Mouse (Mus musculus) stomach, embryonic 14.5 days (tissue): ENCODE results near the gene Prelp. TPM values are rescaled to one million over a fixed set of nuclear protein-coding genes. Genes with fewer than 3 reads are reported as not detected.
A peak's percentile ranks its signal among the peaks of the same experiment; 100 is the strongest.

Experiments used
- ATAC-seq: fragments of 200-750 bp; cut with Nextera tagmentation; 2 replicates; pipeline ENCODE4 v1.8.0; 2017; ENCODE audit warnings: low read depth, moderate TSS enrichment; ENCODE audit not compliant: insufficient number of reproducible peaks, insufficient read depth, low FRiP score
- H3K27ac ChIP-seq: fragments of 300-500 bp; sonication (generic); 2 replicates; pipeline ENCODE4 v1.5.1; 2014; ENCODE audit warnings: mild to moderate bottlenecking, low read length, moderate library complexity, mixed read lengths
- H3K27me3 ChIP-seq: fragments of 300-500 bp; sonication (generic); 2 replicates; pipeline ENCODE4 v1.6.1; 2014; ENCODE audit warnings: low read length, control low read depth, mixed read lengths; ENCODE audit not compliant: control insufficient read depth, insufficient read depth
- H3K36me3 ChIP-seq: fragments of 300-500 bp; sonication (generic); 2 replicates; pipeline ENCODE4 v1.6.1; 2014; ENCODE audit warnings: mild to moderate bottlenecking, control low read depth, low read length, moderate library complexity, mixed read lengths; ENCODE audit not compliant: control insufficient read depth, insufficient read depth
- H3K4me1 ChIP-seq: fragments of 300-500 bp; sonication (generic); 2 replicates; pipeline ENCODE4 v1.6.1; 2014; ENCODE audit warnings: low read length, control low read depth, mixed read lengths; ENCODE audit not compliant: control insufficient read depth, insufficient read depth
- H3K4me2 ChIP-seq: fragments of 300-500 bp; sonication (generic); replicated peaks from 2 replicates; pipeline ENCODE4 v1.6.1; 2014; ENCODE audit warnings: low read depth, low read length, control low read depth
- H3K4me3 ChIP-seq: fragments of 300-500 bp; sonication (generic); 2 replicates; pipeline ENCODE4 v1.5.1; 2014; ENCODE audit warnings: low read depth, low read length, control low read depth
- H3K9ac ChIP-seq: fragments of 300-500 bp; sonication (generic); replicated peaks from 2 replicates; pipeline ENCODE4 v1.6.1; 2014; ENCODE audit warnings: low read depth, mild to moderate bottlenecking, control low read depth, low read length, moderate library complexity, mixed read lengths
- H3K9me3 ChIP-seq: fragments of 300-500 bp; sonication (generic); 2 replicates; pipeline ENCODE4 v1.6.1; 2016; ENCODE audit warnings: low read depth, low read length, control low read depth; ENCODE audit not compliant: control insufficient read depth
- WGBS: fragments of 180-500 bp; shearing (Covaris S2); extraction: QIAGEN DNeasy Blood & Tissue Kit; methylation state at CpG from one replicate; pipeline ENCODE4 v1.1.7; 2014; 5-methylcytosine and 5-hydroxymethylcytosine counted together
- polyA plus RNA-seq: library from polyadenylated mRNA; unstranded; fragments of >200 nt; fragmentation: Nextera tagmentation; extraction: Ambion mirVana; gene quantifications from 2 replicates; pipeline ENCODE4 v1.2.1, GENCODE M21; 2014

Prelp gene
- polyA plus RNA-seq, 1 experiment from 2014 or later: 1.6 TPM

DNA sequence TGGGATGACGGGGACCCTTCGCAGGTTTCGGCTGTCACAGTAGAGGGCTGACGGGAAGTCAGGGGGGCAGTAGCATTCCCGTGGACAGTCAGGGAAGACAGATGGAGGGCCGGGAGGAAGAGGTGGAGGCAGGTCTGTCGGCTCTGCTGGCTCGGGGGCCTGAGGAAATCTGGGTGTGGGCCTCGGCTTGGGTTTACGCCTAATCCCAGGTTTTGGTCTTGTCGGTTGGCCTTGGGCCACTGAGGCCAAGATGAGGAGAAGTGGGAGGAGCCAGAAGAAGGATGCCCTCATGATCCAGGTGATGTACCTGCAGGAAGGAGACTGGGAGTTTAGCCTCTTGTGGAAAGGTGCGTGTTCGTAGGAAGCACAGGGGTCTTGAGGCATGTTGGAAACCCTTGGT lies 6.1 kb downstream of the Prelp start:
- Histone ChIP-seq H3K27me3 (no peaks in the 10 kb centered on the region), H3K9me3 (no peaks in the 10 kb centered on the region), H3K4me1 (peaks cover 28% of the 10 kb centered on the region), H3K36me3 (no peaks in the 10 kb centered on the region), H3K4me2 (no peak overlapping the region), H3K27ac (no peak overlapping the region), H3K4me3 (no peak overlapping the region), H3K9ac (no peak overlapping the region)
- WGBS: 83% methylated on average over 13 of the region's 13 CpGs
- ATAC-seq: no peak

DNA sequence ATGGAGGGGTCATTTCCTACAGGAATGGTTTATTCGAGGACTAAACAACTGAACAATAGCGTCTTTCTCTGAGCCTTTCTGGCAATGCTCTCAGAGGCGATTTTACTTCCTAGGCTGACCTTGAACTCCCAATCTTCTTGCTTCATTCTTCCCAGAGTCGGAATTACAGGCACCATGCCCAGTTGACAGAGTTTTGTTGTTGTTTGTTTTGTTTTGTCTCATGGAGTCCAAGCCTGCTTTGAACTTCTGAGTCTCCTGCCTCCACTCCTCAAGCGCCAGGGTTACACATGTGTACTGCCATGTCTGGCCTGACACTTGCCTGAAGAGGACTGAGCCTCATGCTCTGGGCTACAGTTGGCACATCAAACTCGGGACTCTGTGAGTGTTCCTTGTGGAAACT lies 8.2 kb downstream of the Prelp start:
- Histone ChIP-seq H3K9ac (no peak overlapping the region), H3K4me3 (no peak overlapping the region), H3K27me3 (no peaks in the 10 kb centered on the region), H3K36me3 (no peaks in the 10 kb centered on the region), H3K4me1 (peaks cover 31% of the 10 kb centered on the region), H3K9me3 (no peaks in the 10 kb centered on the region), H3K4me2 (no peak overlapping the region), H3K27ac (no peak overlapping the region)
- no peak for ATAC-seq
- WGBS: 76% methylated on average over 6 of the region's 6 CpGs

DNA sequence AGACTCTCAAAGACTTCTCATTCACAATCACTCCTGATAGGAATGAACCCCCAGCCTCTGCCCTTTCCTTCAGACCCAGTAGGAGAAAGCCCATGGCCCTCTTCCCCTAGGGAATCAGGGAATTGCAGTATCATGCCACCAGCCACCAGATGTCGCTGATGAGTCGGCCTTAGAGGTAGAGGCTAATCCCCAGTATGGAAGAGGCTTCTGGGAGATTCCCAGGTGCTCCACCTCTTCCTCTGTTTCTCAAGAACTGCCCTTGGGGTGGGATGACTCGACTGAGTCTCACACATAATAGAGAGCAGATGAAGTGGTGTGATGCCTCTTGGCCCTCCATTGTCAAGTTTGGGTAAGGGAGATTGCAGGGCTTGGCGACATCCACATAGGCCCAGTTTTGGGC lies 9.8 kb downstream of the Prelp start:
- Histone ChIP-seq H3K9me3 (no peaks in the 10 kb centered on the region), H3K27me3 (no peaks in the 10 kb centered on the region), H3K4me1 (peaks cover 27% of the 10 kb centered on the region), H3K36me3 (no peaks in the 10 kb centered on the region), H3K4me2 (no peak overlapping the region), H3K9ac (no peak overlapping the region), H3K4me3 (no peak overlapping the region), H3K27ac (no peak overlapping the region)
- ATAC-seq: no peak
- WGBS: 28% methylated on average over 4 of the region's 4 CpGs

DNA sequence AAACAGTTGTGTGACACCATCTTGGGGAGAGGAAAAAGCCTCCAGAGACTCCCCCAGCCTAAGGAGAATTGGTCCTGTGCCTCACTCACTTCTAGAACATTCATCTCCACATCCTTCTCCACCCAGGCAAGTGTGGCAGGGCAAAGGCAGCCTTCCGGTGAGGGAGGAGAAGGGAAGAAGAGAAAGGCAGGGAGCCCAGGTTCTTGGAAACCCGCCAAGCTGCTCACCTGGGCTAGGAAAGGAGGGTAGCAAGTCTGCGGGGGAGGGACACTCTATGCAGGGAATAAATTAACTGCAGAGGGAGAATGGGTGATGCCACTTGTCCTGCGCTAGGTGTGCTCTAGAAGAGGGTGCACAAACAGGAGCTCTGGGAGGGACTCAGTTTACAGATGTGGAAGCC lies 10.2 kb downstream of the Prelp start:
- 63% methylated on average over 4 of the region's 4 CpGs for WGBS
- H3K9ac ChIP-seq: no peak overlapping the region
- no peak overlapping the region for H3K27ac ChIP-seq
- no peaks in the 10 kb centered on the region for H3K27me3 ChIP-seq
- no peaks in the 10 kb centered on the region for H3K9me3 ChIP-seq
- no peak for ATAC-seq
- no peaks in the 10 kb centered on the region for H3K36me3 ChIP-seq
- no peak overlapping the region for H3K4me3 ChIP-seq
- H3K4me1 ChIP-seq: peaks cover 23% of the 10 kb centered on the region
- H3K4me2 ChIP-seq: no peak overlapping the region

DNA sequence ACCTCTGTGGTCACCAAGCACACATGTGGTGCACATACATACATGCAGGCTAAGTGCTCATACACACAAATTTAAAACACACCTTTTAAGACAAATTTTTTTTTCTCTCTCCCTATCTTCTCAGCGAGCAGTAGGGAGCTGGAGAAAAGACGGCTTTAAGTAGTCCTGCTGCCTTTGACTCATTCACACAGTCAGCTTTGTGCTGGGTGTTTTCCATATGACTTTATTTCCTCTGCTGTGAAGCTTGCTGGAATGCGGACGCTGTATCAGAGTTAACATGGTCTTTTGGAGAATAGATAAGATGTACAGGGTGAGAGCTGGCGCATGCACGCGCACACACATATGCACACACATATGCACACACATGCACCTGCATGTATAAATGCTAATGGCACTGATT lies 11.1 kb downstream of the Prelp start:
- WGBS: 85% methylated on average over 7 of the region's 7 CpGs
- Histone ChIP-seq H3K36me3 (no peaks in the 10 kb centered on the region), H3K9me3 (no peaks in the 10 kb centered on the region), H3K4me1 (peaks cover 18% of the 10 kb centered on the region), H3K27me3 (no peaks in the 10 kb centered on the region), H3K4me2 (no peak overlapping the region), H3K9ac (no peak overlapping the region), H3K27ac (no peak overlapping the region), H3K4me3 (no peak overlapping the region)
- no peak for ATAC-seq

DNA sequence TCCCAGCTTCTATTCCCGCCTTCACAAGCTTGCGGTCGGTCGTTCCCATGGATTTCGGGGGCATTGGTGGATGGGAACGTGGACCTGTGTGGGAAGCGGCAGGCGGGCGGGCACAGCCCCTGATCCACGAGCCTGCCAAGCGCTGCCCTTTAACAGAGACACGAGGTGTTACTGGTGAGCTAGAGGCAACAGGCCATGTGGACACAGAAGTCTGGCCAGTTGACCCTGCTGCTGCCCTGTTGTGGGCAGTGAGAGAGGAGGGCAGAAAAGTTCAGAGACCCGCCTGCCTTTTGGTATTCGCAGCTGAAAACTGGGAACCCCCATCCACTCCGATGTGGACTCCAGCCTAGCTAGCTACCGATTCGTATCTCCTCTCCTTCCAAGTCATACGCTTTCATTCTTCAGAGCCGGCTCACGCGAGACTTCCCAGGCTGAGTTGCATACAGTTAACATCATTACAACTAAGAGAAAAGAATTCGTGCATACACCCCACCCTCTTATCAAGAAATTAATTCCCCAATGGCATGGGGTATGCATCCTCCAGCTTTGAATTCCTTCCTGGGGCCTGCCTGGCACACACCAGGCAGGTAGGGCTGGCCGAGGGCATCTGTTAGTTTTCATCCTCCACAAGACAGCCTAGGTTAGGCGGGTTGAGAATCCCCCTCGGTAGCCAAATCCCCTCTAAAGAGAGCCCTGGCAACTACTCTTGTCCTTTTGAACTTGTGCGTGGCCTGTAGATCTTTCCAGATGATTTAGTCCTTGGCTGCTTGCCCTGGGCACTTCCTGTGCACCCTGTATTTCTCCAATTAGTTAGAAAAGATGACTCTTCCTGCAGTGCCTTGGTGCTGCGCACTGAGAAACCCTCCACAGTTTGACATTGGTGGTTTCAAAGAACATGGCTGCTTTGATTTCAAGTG lies 12.3 kb downstream of the Prelp start:
- peak overlapping the region; percentile 89 for H3K27ac ChIP-seq
- no peaks in the 10 kb centered on the region for H3K9me3 ChIP-seq
- H3K36me3 ChIP-seq: no peaks in the 10 kb centered on the region
- H3K9ac ChIP-seq: peak overlapping the region; percentile 54
- 8% methylated on average over 27 of the region's 27 CpGs for WGBS
- H3K4me1 ChIP-seq: peaks cover 18% of the 10 kb centered on the region
- H3K27me3 ChIP-seq: no peaks in the 10 kb centered on the region
- H3K4me3 ChIP-seq: peak overlapping the region; percentile 32
- H3K4me2 ChIP-seq: peak overlapping the region; percentile 94
- ATAC-seq: peak; percentile 46; the same call in 1 of the 2 replicates

DNA sequence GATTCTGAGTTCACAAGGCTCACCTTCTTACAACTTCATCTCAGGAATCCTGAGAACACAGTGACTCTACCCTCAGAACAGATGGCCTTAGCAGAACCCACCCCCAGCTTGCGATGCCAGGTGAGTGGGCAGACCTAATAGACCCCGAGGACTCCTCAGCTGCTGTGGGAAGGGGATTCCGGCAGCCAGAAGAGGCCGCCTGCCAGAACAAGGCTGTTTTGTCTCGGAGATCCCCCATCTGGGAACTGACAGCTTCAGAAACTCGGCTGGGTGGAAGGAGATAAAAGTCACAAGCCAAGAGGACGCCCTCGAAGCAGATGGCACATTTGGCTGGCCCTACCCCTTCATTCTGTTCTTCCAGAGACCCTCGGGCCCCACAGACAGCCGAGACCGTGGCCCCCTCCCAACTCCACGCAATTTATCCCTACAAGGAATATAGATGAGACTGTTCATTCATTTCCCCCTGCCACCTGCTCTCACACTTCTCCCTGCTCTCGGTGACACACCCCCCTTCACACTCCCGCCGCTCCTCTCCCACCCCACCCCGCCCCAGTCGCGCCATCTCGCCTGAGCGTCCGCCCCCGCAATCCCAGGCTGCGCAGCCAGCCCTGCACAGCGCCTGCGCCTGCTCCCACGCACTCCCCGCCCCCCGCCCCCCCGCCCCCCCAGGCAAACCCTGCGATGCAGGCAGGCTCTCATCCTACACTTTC lies 13.1 kb downstream of the Prelp start, which contains the start of gene Optc:
TSS of gene Optc (minus strand) at position 51 of the 710 bp plus-strand sequence.
- 5% methylated on average over 29 of the region's 30 CpGs for WGBS
- Histone ChIP-seq H3K9me3 (no peaks in the 10 kb centered on the region), H3K9ac (peak within 1 kb of the TSS; percentile 54), H3K4me2 (peak within 1 kb of the TSS; percentile 94), H3K4me3 (peak within 1 kb of the TSS; percentile 32), H3K27ac (peak within 1 kb of the TSS; percentile 89), H3K36me3 (no peaks in the 10 kb centered on the region), H3K4me1 (peaks cover 18% of the 10 kb centered on the region), H3K27me3 (no peaks in the 10 kb centered on the region)
- ATAC-seq: peak; percentile 78

DNA sequence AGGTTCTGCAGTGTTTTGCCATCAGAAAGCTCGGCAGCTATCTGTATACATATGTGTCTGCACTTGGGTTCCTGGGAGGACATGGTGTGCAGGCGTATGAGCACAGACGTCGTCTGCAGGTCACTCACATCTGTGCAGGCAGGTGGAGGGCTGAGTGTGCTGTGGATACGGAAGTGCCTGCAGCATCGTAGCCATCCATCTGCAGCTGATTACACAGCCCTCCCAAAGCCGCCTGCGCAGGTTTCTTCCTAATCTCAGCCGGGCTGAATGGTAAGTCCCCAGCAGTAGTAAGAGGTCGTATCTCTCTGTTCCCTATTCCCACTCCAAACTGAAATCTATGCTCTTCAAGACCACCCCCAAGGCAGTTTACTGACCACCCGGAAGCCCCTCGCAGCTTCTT lies 14.8 kb downstream of the Prelp start:
- no peaks in the 10 kb centered on the region for H3K36me3 ChIP-seq
- H3K9me3 ChIP-seq: no peaks in the 10 kb centered on the region
- no peak overlapping the region for H3K9ac ChIP-seq
- WGBS: 63% methylated on average over 12 of the region's 12 CpGs
- H3K27ac ChIP-seq: no peak overlapping the region
- no peak for ATAC-seq
- H3K4me1 ChIP-seq: peaks cover 18% of the 10 kb centered on the region
- H3K4me2 ChIP-seq: no peak overlapping the region
- no peaks in the 10 kb centered on the region for H3K27me3 ChIP-seq
- H3K4me3 ChIP-seq: no peak overlapping the region
